Mouse (Mus musculus) heart, embryonic 14.5 days (tissue): Measurements from ENCODE around the gene Clnk. TPM values are rescaled to one million over a fixed set of nuclear protein-coding genes. Genes with fewer than 3 reads are reported as not detected.

ENCODE experiments used
- ATAC-seq: fragments of 200-750 bp; cut with Nextera tagmentation; 2 replicates; pipeline ENCODE4 v1.8.0; 2017; ENCODE audit warnings: low read depth, moderate TSS enrichment; ENCODE audit not compliant: insufficient number of reproducible peaks, insufficient read depth, low FRiP score
- H3K27ac ChIP-seq, 2 experiments: fragments of 200-500 bp in 1 of 2; fragments of 300-500 bp in 1 of 2; sonication (generic) in 1 of 2; replicated peaks in 1 of 2; 2 replicates each; pipeline ENCODE4 v1.5.1; 2012 to 2014; ENCODE audit warnings: low read depth in 2 of 2, low read length in 2 of 2, control low read depth in 1 of 2, mild to moderate bottlenecking in 1 of 2, mixed read lengths in 1 of 2; ENCODE audit not compliant: control insufficient read depth in 1 of 2, insufficient read depth in 1 of 2
- H3K27me3 ChIP-seq: fragments of 300-500 bp; sonication (generic); 2 replicates; pipeline ENCODE4 v1.6.1; 2014; ENCODE audit warnings: mild to moderate bottlenecking, low read length, control low read depth; ENCODE audit not compliant: control insufficient read depth, insufficient read depth
- H3K36me3 ChIP-seq: fragments of 300-500 bp; sonication (generic); 2 replicates; pipeline ENCODE4 v1.6.1; 2014; ENCODE audit warnings: mild to moderate bottlenecking, control low read depth, low read length, mixed read lengths; ENCODE audit not compliant: control insufficient read depth, insufficient read depth
- H3K4me1 ChIP-seq, 2 experiments: fragments of 200-500 bp in 1 of 2; fragments of 300-500 bp in 1 of 2; sonication (generic) in 1 of 2; 2 replicates each; pipeline ENCODE4 v1.6.1; 2012 to 2014; ENCODE audit warnings: low read length in 2 of 2, control low read depth in 1 of 2, mixed read lengths in 1 of 2; ENCODE audit not compliant: control insufficient read depth in 2 of 2, insufficient read depth in 2 of 2
- H3K4me2 ChIP-seq: fragments of 300-500 bp; sonication (generic); 2 replicates; pipeline ENCODE4 v1.6.1; 2014; ENCODE audit warnings: mild to moderate bottlenecking, low read length
- H3K4me3 ChIP-seq, 2 experiments: fragments of 200-500 bp in 1 of 2; fragments of 300-500 bp in 1 of 2; sonication (generic) in 1 of 2; 2 replicates each; pipeline ENCODE4 v1.5.1; 2012 to 2014; ENCODE audit warnings: low read length in 2 of 2, mild to moderate bottlenecking in 2 of 2, control low read depth in 1 of 2, low read depth in 1 of 2, moderate library complexity in 1 of 2; ENCODE audit not compliant: control insufficient read depth in 1 of 2, insufficient read depth in 1 of 2
- H3K9ac ChIP-seq: fragments of 300-500 bp; sonication (generic); 2 replicates; pipeline ENCODE4 v1.6.1; 2014; ENCODE audit warnings: mild to moderate bottlenecking, low read length
- H3K9me3 ChIP-seq: fragments of 300-500 bp; sonication (generic); 2 replicates; pipeline ENCODE4 v1.6.1; 2016; ENCODE audit warnings: low read length, control low read depth; ENCODE audit not compliant: control insufficient read depth
- WGBS: fragments of 180-500 bp; shearing (Covaris S2); extraction: QIAGEN DNeasy Blood & Tissue Kit; methylation state at CpG from one replicate; pipeline ENCODE4 v1.1.7; 2014; 5-methylcytosine and 5-hydroxymethylcytosine counted together
- polyA plus RNA-seq: library from polyadenylated mRNA; unstranded; fragments of >200 nt; fragmentation: Nextera tagmentation; extraction: Ambion mirVana; gene quantifications from 2 replicates; pipeline ENCODE4 v1.2.1, GENCODE M21; 2014

Gene Clnk
- polyA plus RNA-seq, 1 experiment from 2014 or later: not detected

DNA sequence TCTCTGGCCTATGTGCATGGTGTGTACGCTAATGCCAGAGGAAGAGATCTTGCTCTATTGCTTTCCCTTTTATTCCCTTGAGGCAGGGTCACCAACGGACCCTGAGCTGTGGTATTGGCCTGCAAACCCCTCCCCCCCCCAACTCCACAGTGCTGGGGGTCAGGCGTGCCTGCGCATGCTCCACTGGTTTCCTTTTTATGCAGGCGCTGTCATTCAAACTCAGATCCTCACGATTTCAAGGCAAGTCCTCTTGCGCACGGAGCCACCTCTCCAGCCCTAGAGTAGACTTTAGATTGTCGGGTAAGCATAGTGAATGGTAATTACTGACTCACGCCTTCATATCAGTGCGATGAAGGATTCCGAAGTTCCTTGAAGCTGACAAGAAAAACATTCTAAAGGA lies 6.1 kb downstream of the Clnk start:
- 65% methylated on average over 12 of the region's 12 CpGs for WGBS

DNA sequence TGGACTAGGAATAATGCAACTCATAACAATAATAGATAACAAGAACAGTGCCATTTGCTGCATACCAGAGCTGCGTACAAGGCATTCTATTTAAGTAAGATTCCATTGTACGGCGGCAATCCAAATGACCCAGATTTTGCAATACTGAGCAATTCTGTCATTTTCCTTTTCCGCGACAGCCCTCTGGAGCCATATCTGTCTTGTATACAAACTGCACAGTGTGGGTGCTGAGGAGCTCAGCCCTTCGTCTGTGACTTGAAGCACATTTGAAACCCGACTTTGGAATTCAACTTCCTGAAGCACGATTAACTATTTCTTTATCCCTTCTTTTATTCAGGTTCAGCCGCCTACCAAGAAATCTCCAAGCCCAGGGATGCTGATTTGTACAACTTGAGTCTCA lies 6.6 kb downstream of the Clnk start:
- no peak overlapping the region for H3K4me2 ChIP-seq
- 0 out of 4 replicates have a peak, but pooled peaks cover 0 to 2% of the 10 kb centered on the region in 2 experiments for H3K4me1 ChIP-seq
- H3K4me3 ChIP-seq: no peak overlapping the region
- H3K9ac ChIP-seq: no peak overlapping the region
- no peaks in the 10 kb centered on the region for H3K9me3 ChIP-seq
- H3K36me3 ChIP-seq: no peaks in the 10 kb centered on the region
- ATAC-seq: no peak
- no peak overlapping the region for H3K27ac ChIP-seq
- WGBS: 81% methylated on average over 9 of the region's 9 CpGs
- H3K27me3 ChIP-seq: no peaks in the 10 kb centered on the region

More for the DNA sequence above, 6.1 kb downstream of the Clnk start:
- H3K9me3 ChIP-seq: no peaks in the 10 kb centered on the region
- no peak overlapping the region for H3K4me2 ChIP-seq
- no peak for ATAC-seq
- no peak overlapping the region for H3K27ac ChIP-seq
- H3K36me3 ChIP-seq: no peaks in the 10 kb centered on the region
- H3K4me3 ChIP-seq: no peak overlapping the region
- no peak overlapping the region for H3K9ac ChIP-seq
- H3K27me3 ChIP-seq: no peaks in the 10 kb centered on the region
- H3K4me1 ChIP-seq: 0 out of 4 replicates have a peak, but pooled peaks cover 0 to 2% of the 10 kb centered on the region in 2 experiments

GRCm38 (mm10) chr5:38864624-38865023 lies 12.0 kb downstream of the Clnk start:
- 76% methylated on average over 6 of the region's 6 CpGs for WGBS
- no peaks in the 10 kb centered on the region for H3K27me3 ChIP-seq
- no peak overlapping the region for H3K4me2 ChIP-seq
- no peaks in the 10 kb centered on the region for H3K4me1 ChIP-seq
- no peaks in the 10 kb centered on the region for H3K36me3 ChIP-seq
- H3K9ac ChIP-seq: no peak overlapping the region
- no peak overlapping the region for H3K4me3 ChIP-seq
- no peaks in the 10 kb centered on the region for H3K9me3 ChIP-seq
- no peak overlapping the region for H3K27ac ChIP-seq
- ATAC-seq: no peak

DNA sequence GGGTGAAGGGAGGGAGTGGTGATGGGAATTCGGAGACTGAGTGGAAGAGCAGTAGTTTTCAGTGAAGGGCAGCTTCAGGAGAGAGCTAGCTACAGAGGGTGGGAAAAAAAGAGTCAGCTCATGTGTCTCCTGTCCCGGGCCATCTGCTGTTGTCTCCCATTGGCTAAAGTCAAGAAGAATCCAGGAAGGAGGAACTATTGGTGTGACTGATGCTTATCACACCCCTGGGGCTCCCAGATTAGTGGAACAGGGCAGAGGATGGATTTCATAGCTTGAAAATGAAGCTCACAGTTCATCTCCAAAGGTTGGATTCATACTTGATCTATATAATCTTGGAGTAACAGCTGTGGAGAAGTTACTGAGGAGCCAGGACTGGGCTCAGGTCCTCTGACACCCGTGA lies 13.6 kb downstream of the Clnk start:
- H3K9ac ChIP-seq: no peak overlapping the region
- no peaks in the 10 kb centered on the region for H3K9me3 ChIP-seq
- H3K27ac ChIP-seq: no peak overlapping the region
- ATAC-seq: no peak
- no peaks in the 10 kb centered on the region for H3K27me3 ChIP-seq
- H3K36me3 ChIP-seq: no peaks in the 10 kb centered on the region
- H3K4me3 ChIP-seq: no peak overlapping the region
- 42% methylated on average over 3 of the region's 3 CpGs for WGBS
- no peaks in the 10 kb centered on the region for H3K4me1 ChIP-seq
- H3K4me2 ChIP-seq: no peak overlapping the region

DNA sequence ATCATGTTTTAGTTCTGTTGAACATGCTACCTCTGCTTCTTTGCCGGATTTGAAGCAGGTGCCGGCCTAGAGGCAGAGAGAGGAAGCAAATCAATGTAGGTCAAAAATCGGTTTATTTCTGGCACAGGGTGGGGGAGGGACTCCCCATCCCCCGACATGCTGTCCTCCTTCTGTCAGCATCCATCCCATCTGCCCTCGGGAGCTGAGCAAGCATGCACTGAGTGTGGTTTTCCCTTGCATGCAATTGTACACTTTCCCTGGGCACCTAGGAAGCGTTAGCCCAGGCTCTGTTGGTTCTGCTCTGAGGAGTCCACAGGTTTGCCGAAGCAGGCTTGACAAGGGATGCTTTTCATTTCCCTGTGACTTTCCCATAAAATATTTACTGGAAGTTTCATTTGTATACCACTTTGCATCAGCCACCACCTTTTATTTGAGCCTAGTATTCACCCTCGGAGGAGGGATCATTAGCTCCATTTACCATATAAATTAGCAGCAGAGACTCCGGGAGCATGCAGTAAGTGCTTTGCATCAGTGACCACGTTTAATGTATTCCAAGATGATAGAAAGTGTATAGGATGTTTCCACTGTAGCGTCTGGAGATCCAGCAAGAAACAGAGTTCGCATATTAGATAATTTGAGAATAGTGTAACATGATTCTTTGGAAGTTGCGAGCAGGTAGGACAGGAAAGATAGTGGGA lies 14.2 kb downstream of the Clnk start:
- Histone ChIP-seq H3K27ac (no peak overlapping the region), H3K4me2 (no peak overlapping the region), H3K9ac (no peak overlapping the region), H3K4me1 (no peaks in the 10 kb centered on the region), H3K36me3 (no peaks in the 10 kb centered on the region), H3K4me3 (no peak overlapping the region), H3K9me3 (no peaks in the 10 kb centered on the region), H3K27me3 (no peaks in the 10 kb centered on the region)
- 62% methylated on average over 13 of the region's 13 CpGs for WGBS
- no peak for ATAC-seq

- no peaks in the 10 kb centered on the region for H3K36me3 ChIP-seq
- H3K4me3 ChIP-seq: no peak overlapping the region
- no peaks in the 10 kb centered on the region for H3K27me3 ChIP-seq
- H3K4me2 ChIP-seq: no peak overlapping the region
- no peak overlapping the region for H3K9ac ChIP-seq
- H3K4me1 ChIP-seq: no peaks in the 10 kb centered on the region
- WGBS: 57% methylated on average over 4 of the region's 4 CpGs
- H3K27ac ChIP-seq: no peak overlapping the region
- ATAC-seq: no peak
- no peaks in the 10 kb centered on the region for H3K9me3 ChIP-seq
Measured at GRCm38 (mm10) chr5:38858015-38858721, 18.4 kb downstream of the Clnk start.

- H3K9ac ChIP-seq: no peak overlapping the region
- H3K36me3 ChIP-seq: no peaks in the 10 kb centered on the region
- H3K27me3 ChIP-seq: no peaks in the 10 kb centered on the region
- H3K4me3 ChIP-seq: no peak overlapping the region
- H3K4me2 ChIP-seq: no peak overlapping the region
- H3K27ac ChIP-seq: no peak overlapping the region
- H3K4me1 ChIP-seq: no peaks in the 10 kb centered on the region
- WGBS: 71% methylated on average over 1 of the region's 1 CpGs
- no peak for ATAC-seq
- 0 out of 2 replicates have a peak, but pooled peaks cover 4% of the 10 kb centered on the region for H3K9me3 ChIP-seq
Measured at GRCm38 (mm10) chr5:38857591-38857990, 19.0 kb downstream of the Clnk start.
